Mouse (Mus musculus): ENCODE measurements at regions not wholly inside any gene's neighbourhood (a gene's known extent, or its start where the extent isn't known, plus 50 kb on each side); places are given as distances from the start of the nearest gene placed in this dataset.

DNA sequence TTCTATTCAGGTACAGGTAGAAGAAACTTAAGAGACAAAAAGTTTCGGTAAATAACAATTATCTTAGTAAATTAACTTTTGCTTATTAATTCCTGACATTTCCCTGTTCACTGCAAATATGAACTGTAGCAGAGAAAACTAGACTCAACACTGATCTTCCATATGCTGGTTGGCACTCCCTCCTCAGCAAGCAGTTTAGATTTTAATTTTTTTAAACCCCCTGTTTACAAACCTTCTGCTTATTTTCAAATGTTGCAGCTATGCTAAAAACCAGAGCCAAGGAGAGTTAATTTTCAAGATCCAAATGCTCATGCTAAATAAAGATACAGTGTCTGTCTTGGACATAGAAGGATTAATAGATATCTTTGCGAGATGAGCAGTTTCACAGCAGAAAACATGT is 134.7 kb downstream of the Rgs21 start:
- no peak for TF ChIP-seq CTCF (IDR thresholded peaks at IDR 0.05; ENCODE audit: insufficient read depth, low read depth, low read length)
- no peak for TF ChIP-seq POLR2A (IDR thresholded peaks at IDR 0.05; ENCODE audit: insufficient read depth, low read depth, low read length)
